Mouse (Mus musculus): ENCODE measurements around the gene Sox5.
A peak's percentile ranks its signal among the peaks of the same experiment; 100 is the strongest.

Sox5 gene

GRCm38 (mm10) chr6:143941291-143941785 lies 840.4 kb downstream of the Sox5 start:
- DNase-seq (ENCODE audit: low read depth) = no peak

GRCm38 (mm10) chr6:143923146-143923545 lies 858.6 kb downstream of the Sox5 start:
- no peak for DNase-seq (ENCODE audit: low read depth)

GRCm38 (mm10) chr6:143918405-143918947 lies 863.3 kb downstream of the Sox5 start:
- DNase-seq (ENCODE audit: low read depth) = no peak

- DNase-seq (ENCODE audit: low read depth) = no peak
Measured at GRCm38 (mm10) chr6:143916152-143916735, 865.5 kb downstream of the Sox5 start.

GRCm38 (mm10) chr6:143915686-143916085 lies 866.1 kb downstream of the Sox5 start:
- DNase-seq (ENCODE audit: low read depth) = no peak

GRCm38 (mm10) chr6:143912316-143912715 lies 869.5 kb downstream of the Sox5 start:
- no peak for DNase-seq (ENCODE audit: low read depth)

- no peak for DNase-seq (ENCODE audit: low read depth)
Measured at GRCm38 (mm10) chr6:143904693-143905031, 877.1 kb downstream of the Sox5 start.

- DNase-seq (ENCODE audit: low read depth) = no peak
Measured at GRCm38 (mm10) chr6:143903981-143904692, 877.6 kb downstream of the Sox5 start.

GRCm38 (mm10) chr6:143900871-143901270 lies 880.9 kb downstream of the Sox5 start:
- no peak for DNase-seq (ENCODE audit: low read depth)

GRCm38 (mm10) chr6:143895092-143895491 lies 886.7 kb downstream of the Sox5 start:
- DNase-seq (ENCODE audit: low read depth) = no peak

GRCm38 (mm10) chr6:143892869-143893268 lies 888.9 kb downstream of the Sox5 start:
- DNase-seq (ENCODE audit: low read depth) = no peak

GRCm38 (mm10) chr6:143888556-143888955 lies 893.2 kb downstream of the Sox5 start:
- no peak for DNase-seq (ENCODE audit: low read depth)

GRCm38 (mm10) chr6:143878525-143878924 lies 903.3 kb downstream of the Sox5 start:
- DNase-seq (ENCODE audit: low read depth) = no peak

GRCm38 (mm10) chr6:143868790-143869189 lies 913.0 kb downstream of the Sox5 start:
- peak; percentile 17 for DNase-seq (ENCODE audit: low read depth)

GRCm38 (mm10) chr6:143868155-143868685 lies 913.6 kb downstream of the Sox5 start:
- DNase-seq (ENCODE audit: low read depth) = peak; percentile 72

GRCm38 (mm10) chr6:143867029-143867428 lies 914.7 kb downstream of the Sox5 start:
- no peak for DNase-seq (ENCODE audit: low read depth)

GRCm38 (mm10) chr6:143866566-143866965 lies 915.2 kb downstream of the Sox5 start:
- DNase-seq (ENCODE audit: low read depth) = no peak

GRCm38 (mm10) chr6:143862611-143863110 lies 919.1 kb downstream of the Sox5 start:
- DNase-seq (ENCODE audit: low read depth) = no peak

- DNase-seq (ENCODE audit: low read depth) = no peak
Measured at GRCm38 (mm10) chr6:143860036-143860435, 921.7 kb downstream of the Sox5 start.

GRCm38 (mm10) chr6:143859535-143859934 lies 922.2 kb downstream of the Sox5 start:
- no peak for DNase-seq (ENCODE audit: low read depth)

GRCm38 (mm10) chr6:143858551-143858950 lies 923.2 kb downstream of the Sox5 start:
- DNase-seq (ENCODE audit: low read depth) = no peak

- no peak for DNase-seq (ENCODE audit: low read depth)
Measured at GRCm38 (mm10) chr6:143857376-143857775, 924.4 kb downstream of the Sox5 start.

- no peak for DNase-seq (ENCODE audit: low read depth)
Measured at GRCm38 (mm10) chr6:143855421-143855820, 926.4 kb downstream of the Sox5 start.

Data from induced T-regulatory cell, adult 2 months (primary cell).